Mouse (Mus musculus): ENCODE data around the gene Hyal3. TPM values are rescaled to one million over a fixed set of nuclear protein-coding genes. Genes with fewer than 3 reads are reported as not detected.

Hyal3 gene
- polyA plus RNA-seq, 1 experiment from 2014 or later: 2.2 TPM

GRCm38 (mm10) chr9:107601275-107601674 lies 20.7 kb downstream of the Hyal3 start:
- Histone ChIP-seq H3K36me3 (no peaks in the 10 kb centered on the region), H3K27me3 (replicated peaks) (no peaks in the 10 kb centered on the region), H3K4me3 (replicated peaks) (no peak overlapping the region), H3K27ac (replicated peaks) (no peak overlapping the region), H3K4me1 (peaks cover 16% of the 10 kb centered on the region), H3K4me2 (no peak overlapping the region), H3K9ac (replicated peaks) (no peak overlapping the region), H3K9me3 (replicated peaks) (no peaks in the 10 kb centered on the region)
- no peak for ATAC-seq (ENCODE audit: low FRiP score)
- 88% methylated on average over 11 of the region's 11 CpGs for WGBS

DNA sequence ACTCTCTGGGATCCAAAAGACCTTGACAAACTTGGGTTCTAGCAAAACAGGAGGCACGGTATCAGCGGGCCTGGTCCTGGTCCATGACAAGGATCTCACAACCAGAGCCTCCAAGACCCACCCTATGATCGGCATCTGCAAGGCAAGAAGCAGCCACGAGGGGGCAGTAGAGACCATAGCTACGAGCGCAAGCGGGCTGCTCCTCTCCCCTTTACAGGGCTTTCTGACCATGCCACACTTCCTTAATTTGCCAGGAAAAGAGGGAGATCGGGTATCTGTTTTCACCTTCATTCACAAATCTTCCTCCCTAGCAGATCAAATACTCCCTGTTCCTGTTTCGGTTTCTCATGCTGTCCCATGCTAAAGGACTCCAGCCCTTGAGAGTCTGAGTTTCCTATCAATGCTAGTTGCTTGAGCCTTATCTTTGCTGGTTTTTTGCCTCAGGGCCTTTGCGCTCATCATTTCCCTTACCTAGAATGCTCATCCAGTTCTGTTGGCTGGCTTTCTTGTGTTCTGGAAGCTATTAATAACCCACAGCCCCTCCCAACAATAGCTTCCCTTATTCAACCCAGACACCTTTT lies 21.5 kb downstream of the Hyal3 start:
- H3K9me3 ChIP-seq (replicated peaks): no peaks in the 10 kb centered on the region
- no peaks in the 10 kb centered on the region for H3K36me3 ChIP-seq
- no peak overlapping the region for H3K4me3 ChIP-seq (replicated peaks)
- H3K27me3 ChIP-seq (replicated peaks): no peaks in the 10 kb centered on the region
- H3K27ac ChIP-seq (replicated peaks): peak overlapping the region; percentile 64
- H3K4me1 ChIP-seq: peaks cover 20% of the 10 kb centered on the region
- H3K9ac ChIP-seq (replicated peaks): no peak overlapping the region
- H3K4me2 ChIP-seq: no peak overlapping the region; the same call in 1 of the 2 replicates
- peak; percentile 62; the same call in 1 of the 2 replicates for ATAC-seq (ENCODE audit: low FRiP score)
- 14% methylated on average over 10 of the region's 10 CpGs for WGBS

GRCm38 (mm10) chr9:107603251-107603650 lies 22.6 kb downstream of the Hyal3 start:
- H3K4me3 ChIP-seq (replicated peaks): no peak overlapping the region
- no peaks in the 10 kb centered on the region for H3K27me3 ChIP-seq (replicated peaks)
- peaks cover 29% of the 10 kb centered on the region for H3K4me1 ChIP-seq
- no peak for ATAC-seq (ENCODE audit: low FRiP score)
- no peaks in the 10 kb centered on the region for H3K9me3 ChIP-seq (replicated peaks)
- no peak overlapping the region for H3K27ac ChIP-seq (replicated peaks)
- H3K9ac ChIP-seq (replicated peaks): no peak overlapping the region
- no peak overlapping the region for H3K4me2 ChIP-seq
- WGBS: 79% methylated on average over 6 of the region's 6 CpGs
- no peaks in the 10 kb centered on the region for H3K36me3 ChIP-seq

GRCm38 (mm10) chr9:107605041-107605661 lies 24.5 kb downstream of the Hyal3 start:
- Histone ChIP-seq H3K36me3 (no peaks in the 10 kb centered on the region), H3K9ac (replicated peaks) (no peak overlapping the region), H3K27me3 (replicated peaks) (no peaks in the 10 kb centered on the region), H3K4me3 (replicated peaks) (no peak overlapping the region), H3K27ac (replicated peaks) (no peak overlapping the region), H3K9me3 (replicated peaks) (no peaks in the 10 kb centered on the region), H3K4me2 (peak overlapping the region; percentile 41), H3K4me1 (peaks cover 37% of the 10 kb centered on the region)
- no peak for ATAC-seq (ENCODE audit: low FRiP score)
- 38% methylated on average over 23 of the region's 23 CpGs for WGBS

DNA sequence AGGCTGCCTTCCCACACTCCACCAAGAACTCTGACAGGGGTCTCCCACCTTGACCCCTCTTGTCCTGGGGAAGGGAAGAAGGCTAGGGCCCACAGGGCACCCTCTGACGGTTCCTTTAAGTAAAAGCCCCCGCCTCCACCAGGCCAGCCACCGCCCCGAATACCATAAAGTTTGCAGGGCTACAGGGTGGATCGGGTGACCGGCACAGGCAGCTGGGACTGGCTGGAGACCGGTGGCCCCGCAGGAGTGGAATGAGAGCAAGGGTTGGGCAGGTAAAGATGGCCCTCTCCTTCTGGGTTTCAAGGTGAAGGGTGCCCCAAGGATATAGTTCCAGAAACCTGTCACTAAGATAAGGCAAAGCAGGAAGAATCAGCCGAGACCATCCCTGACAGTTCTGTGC lies 26.0 kb downstream of the Hyal3 start:
- Histone ChIP-seq H3K9me3 (replicated peaks) (no peaks in the 10 kb centered on the region), H3K4me2 (peak overlapping the region; percentile 22; the same call in 1 of the 2 replicates), H3K9ac (replicated peaks) (no peak overlapping the region), H3K4me3 (replicated peaks) (no peak overlapping the region), H3K27ac (replicated peaks) (no peak overlapping the region), H3K4me1 (peaks cover 41% of the 10 kb centered on the region), H3K36me3 (no peaks in the 10 kb centered on the region), H3K27me3 (replicated peaks) (no peaks in the 10 kb centered on the region)
- 22% methylated on average over 9 of the region's 9 CpGs for WGBS
- ATAC-seq (ENCODE audit: low FRiP score): no peak

DNA sequence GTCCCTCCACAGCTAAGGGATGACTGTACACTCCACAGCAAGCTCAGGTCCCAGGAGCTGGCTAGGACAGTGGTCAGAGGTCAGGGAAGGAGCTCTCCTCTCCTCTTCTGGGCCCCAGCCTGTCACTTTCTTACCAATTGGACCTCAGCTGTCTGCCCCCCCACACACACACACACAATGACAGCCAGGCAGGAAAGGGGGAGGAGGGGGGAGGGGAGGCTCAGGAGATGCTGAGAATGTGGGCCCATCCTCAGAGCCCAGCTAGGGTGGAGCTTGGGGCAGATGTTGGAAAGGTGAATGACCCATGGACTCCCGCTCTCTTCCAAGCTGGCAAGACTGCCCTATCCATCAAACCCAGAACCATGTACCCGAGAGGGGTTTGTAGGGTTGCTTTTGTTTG lies 26.4 kb downstream of the Hyal3 start:
- no peak overlapping the region for H3K4me3 ChIP-seq (replicated peaks)
- H3K27me3 ChIP-seq (replicated peaks): no peaks in the 10 kb centered on the region
- H3K4me1 ChIP-seq: peaks cover 42% of the 10 kb centered on the region
- H3K9me3 ChIP-seq (replicated peaks): no peaks in the 10 kb centered on the region
- H3K36me3 ChIP-seq: no peaks in the 10 kb centered on the region
- ATAC-seq (ENCODE audit: low FRiP score): no peak
- WGBS: 52% methylated on average over 2 of the region's 2 CpGs
- H3K4me2 ChIP-seq: peak overlapping the region; percentile 22; the same call in 1 of the 2 replicates
- no peak overlapping the region for H3K27ac ChIP-seq (replicated peaks)
- H3K9ac ChIP-seq (replicated peaks): no peak overlapping the region

GRCm38 (mm10) chr9:107607653-107608245 lies 27.1 kb downstream of the Hyal3 start:
- no peak overlapping the region for H3K27ac ChIP-seq (replicated peaks)
- H3K9me3 ChIP-seq (replicated peaks): no peaks in the 10 kb centered on the region
- H3K27me3 ChIP-seq (replicated peaks): no peaks in the 10 kb centered on the region
- no peak overlapping the region for H3K4me2 ChIP-seq
- WGBS: 61% methylated on average over 9 of the region's 9 CpGs
- no peak overlapping the region for H3K9ac ChIP-seq (replicated peaks)
- no peak overlapping the region for H3K4me3 ChIP-seq (replicated peaks)
- peaks cover 42% of the 10 kb centered on the region for H3K4me1 ChIP-seq
- ATAC-seq (ENCODE audit: low FRiP score): no peak
- H3K36me3 ChIP-seq: no peaks in the 10 kb centered on the region

DNA sequence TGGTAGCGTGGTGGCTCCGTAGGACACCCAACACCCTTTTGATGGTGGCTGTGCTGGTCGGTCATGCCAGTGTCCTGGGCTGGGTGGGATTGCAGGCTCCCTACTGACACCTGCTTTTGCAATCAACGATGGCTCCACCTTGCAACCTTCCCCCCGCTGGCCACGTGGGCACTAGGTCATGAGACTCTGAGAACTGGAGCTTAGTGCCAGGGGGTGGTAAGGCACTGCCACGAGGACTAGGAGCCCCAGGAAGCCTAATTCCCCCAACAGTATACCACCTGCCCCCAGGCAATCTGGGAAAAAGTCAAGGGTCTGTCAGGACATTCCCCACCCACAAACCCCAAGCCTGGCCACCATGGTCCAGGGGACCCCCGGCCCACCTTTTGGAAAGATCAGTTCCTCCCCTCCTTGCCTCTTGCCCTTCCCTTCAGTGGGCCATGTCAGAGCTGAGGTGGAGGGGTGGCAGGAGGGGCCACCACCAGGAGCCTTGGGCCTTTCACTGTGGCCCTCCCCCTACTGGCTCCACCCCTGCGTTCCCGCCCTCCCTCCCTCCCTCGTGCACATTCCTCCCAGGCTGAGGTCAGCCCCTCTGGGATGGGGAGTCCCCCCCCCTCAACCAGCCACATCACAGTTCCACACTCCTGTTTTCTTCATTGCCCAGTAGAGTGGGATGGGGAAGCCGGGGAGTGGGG lies 28.3 kb downstream of the Hyal3 start, which contains the start of gene Sema3b:
TSS of gene Sema3b (minus strand) at position 489 of the 692 bp plus-strand sequence.
- no peak within 1 kb of the TSS for H3K27ac ChIP-seq (replicated peaks)
- H3K27me3 ChIP-seq (replicated peaks): no peaks in the 10 kb centered on the region
- no peak within 1 kb of the TSS for H3K4me3 ChIP-seq (replicated peaks)
- no peak for ATAC-seq (ENCODE audit: low FRiP score)
- no peak within 1 kb of the TSS for H3K4me2 ChIP-seq
- H3K36me3 ChIP-seq: 0 out of 2 replicates have a peak, but pooled peaks cover 2% of the 10 kb centered on the region
- H3K9me3 ChIP-seq (replicated peaks): no peaks in the 10 kb centered on the region
- H3K4me1 ChIP-seq: peaks cover 51% of the 10 kb centered on the region
- H3K9ac ChIP-seq (replicated peaks): no peak within 1 kb of the TSS
- WGBS: 42% methylated on average over 11 of the region's 12 CpGs

- 72% methylated on average over 4 of the region's 4 CpGs for WGBS
- H3K4me1 ChIP-seq: peaks cover 51% of the 10 kb centered on the region
- H3K27ac ChIP-seq (replicated peaks): no peak overlapping the region
- H3K36me3 ChIP-seq: 0 out of 2 replicates have a peak, but pooled peaks cover 6% of the 10 kb centered on the region
- no peak overlapping the region for H3K4me2 ChIP-seq
- no peak for ATAC-seq (ENCODE audit: low FRiP score)
- H3K9ac ChIP-seq (replicated peaks): no peak overlapping the region
- H3K27me3 ChIP-seq (replicated peaks): no peaks in the 10 kb centered on the region
- no peak overlapping the region for H3K4me3 ChIP-seq (replicated peaks)
- no peaks in the 10 kb centered on the region for H3K9me3 ChIP-seq (replicated peaks)
These were observed 28.8 kb downstream of the Hyal3 start for GRCm38 (mm10) chr9:107609433-107609830.

GRCm38 (mm10) chr9:107611456-107612190 lies 31.0 kb downstream of the Hyal3 start:
- peaks cover 49% of the 10 kb centered on the region for H3K4me1 ChIP-seq
- H3K27me3 ChIP-seq (replicated peaks): no peaks in the 10 kb centered on the region
- H3K4me3 ChIP-seq (replicated peaks): peak overlapping the region; percentile 33
- H3K9ac ChIP-seq (replicated peaks): peak overlapping the region; percentile 57
- H3K27ac ChIP-seq (replicated peaks): peak overlapping the region; percentile 97
- ATAC-seq (ENCODE audit: low FRiP score): no peak; the same call in 1 of the 2 replicates
- H3K36me3 ChIP-seq: peaks cover 28% of the 10 kb centered on the region
- no peaks in the 10 kb centered on the region for H3K9me3 ChIP-seq (replicated peaks)
- WGBS: 65% methylated on average over 6 of the region's 6 CpGs
- peak overlapping the region; percentile 61 for H3K4me2 ChIP-seq

Measured in neural tube, embryonic 15.5 days (tissue).